Comparison of ENCODE assay signal across 9 mouse cellular contexts in genomic region chr6:72390795-72391521, GRCm38 (mm10). TPM values are rescaled to one million over a fixed set of nuclear protein-coding genes. Genes with fewer than 3 reads are reported as not detected.
DNase-seq lines count a peak whose midpoint lies in the region; ATAC-seq and TF ChIP-seq lines count a peak whose summit lies in the region.
"Had no signal": no experiment of that assay in that cellular context is flagged by ENCODE, and none has a peak within 500 bp of the region (broad histone marks: within the 10 kb centered on the region; RNA-seq: fewer than 3 reads in every experiment).

No protein-coding gene starts in this region.

- H3K4me3 ChIP-seq in embryonic facial prominence, embryonic 11.5 days (ENCODE audit: low read depth, low read length) = peak overlapping the region; percentile 51; the same call in 1 of the 2 replicates
- peak overlapping the region; percentile 68 for H3K4me3 ChIP-seq in heart, embryonic 15.5 days
- peak overlapping the region; percentile 57 for H3K4me3 ChIP-seq in kidney, postnatal 0 days (replicated peaks; ENCODE audit: low read depth, low read length)

- H3K27ac ChIP-seq in embryonic facial prominence, embryonic 11.5 days (replicated peaks; ENCODE audit: low read depth, low read length) = no peak overlapping the region
- H3K27ac ChIP-seq in heart, embryonic 15.5 days = peak overlapping the region; percentile 97
- H3K27ac ChIP-seq in kidney, postnatal 0 days = peak overlapping the region; percentile 99

- no peaks in the 10 kb centered on the region for H3K9me3 ChIP-seq in embryonic facial prominence, embryonic 11.5 days (replicated peaks; ENCODE audit: control insufficient read depth, low read length)
- no peaks in the 10 kb centered on the region for H3K9me3 ChIP-seq in heart, embryonic 15.5 days (replicated peaks)
- H3K9me3 ChIP-seq in kidney, postnatal 0 days (replicated peaks; ENCODE audit: low read length) = no peaks in the 10 kb centered on the region

- no peaks in the 10 kb centered on the region for H3K36me3 ChIP-seq in embryonic facial prominence, embryonic 11.5 days (replicated peaks; ENCODE audit: control insufficient read depth, insufficient read depth, low read depth, low read length)
- H3K36me3 ChIP-seq in heart, embryonic 15.5 days = peaks cover 5% of the 10 kb centered on the region; the same call in 1 of the 2 replicates
- H3K36me3 ChIP-seq in kidney, postnatal 0 days (ENCODE audit: insufficient read depth, low read length) = 0 out of 2 replicates have a peak, but pooled peaks cover 2% of the 10 kb centered on the region

- TF ChIP-seq CTCF in kidney, postnatal 0 days (IDR thresholded peaks at IDR 0.05; ENCODE audit: low read depth) = no peak

- peak overlapping the region; percentile 72 for H3K9ac ChIP-seq in embryonic facial prominence, embryonic 11.5 days (replicated peaks; ENCODE audit: low read length)
- peak overlapping the region; percentile 80 for H3K9ac ChIP-seq in heart, embryonic 15.5 days
- peak overlapping the region; percentile 83 for H3K9ac ChIP-seq in kidney, postnatal 0 days (ENCODE audit: low read depth, low read length)

- 15% methylated on average over 11 of the region's 12 CpGs for WGBS in embryonic facial prominence, embryonic 11.5 days
- WGBS in heart, embryonic 15.5 days = 16% methylated on average over 11 of the region's 12 CpGs
- whole genome bisulfite sequencing in kidney, postnatal 0 days = 11% methylated on average over 12 of the region's 12 CpGs

- peak overlapping the region; percentile 75; the same call in 1 of the 2 replicates for H3K4me2 ChIP-seq in embryonic facial prominence, embryonic 11.5 days (ENCODE audit: low read depth, low read length)
- H3K4me2 ChIP-seq in heart, embryonic 15.5 days = peak overlapping the region; percentile 66
- peak overlapping the region; percentile 71 for H3K4me2 ChIP-seq in kidney, postnatal 0 days (ENCODE audit: low read length)

- H3K27me3 ChIP-seq in embryonic facial prominence, embryonic 11.5 days (ENCODE audit: control insufficient read depth, insufficient read depth, low read length) = no peaks in the 10 kb centered on the region
- H3K27me3 ChIP-seq in heart, embryonic 15.5 days = no peaks in the 10 kb centered on the region
- no peaks in the 10 kb centered on the region for H3K27me3 ChIP-seq in kidney, postnatal 0 days (ENCODE audit: insufficient read depth, low read length)
- H3K27me3 ChIP-seq: Patski had no signal

- ATAC-seq in embryonic facial prominence, embryonic 11.5 days (replicated peaks; ENCODE audit: insufficient number of reproducible peaks, low FRiP score, low TSS enrichment, low read depth) = peak; percentile 42; the same call in 1 of the 2 replicates
- peak; percentile 78 for ATAC-seq in heart, embryonic 15.5 days (replicated peaks; ENCODE audit: insufficient number of reproducible peaks, insufficient read depth, low FRiP score, low read depth)
- peak; percentile 75 for ATAC-seq in kidney, postnatal 0 days (replicated peaks; ENCODE audit: low FRiP score, low read depth)

- DNase-seq in spleen, adult 12 weeks (ENCODE audit: low spot score) = peak; percentile 51
- DNase-seq in spleen, postnatal 14 days (ENCODE audit: low spot score in 2 of 2) = no peak
- DNase-seq in embryonic facial prominence, embryonic 11.5 days (ENCODE audit: low spot score) = peak; percentile 18
- peak; percentile 88 for DNase-seq in kidney, postnatal 0 days (ENCODE audit: low spot score)
- DNase-seq in lung, postnatal 25 days (ENCODE audit: low spot score) = peak; percentile 84
- peak; percentile 52 to 62 for DNase-seq in spleen, postnatal 36 days (ENCODE audit: low spot score in 2 of 2)
- no peak for DNase-seq in frontal cortex, adult 2 months (ENCODE audit: extremely low spot score in 1 of 2, low spot score in 1 of 2)

- H3K4me1 ChIP-seq in embryonic facial prominence, embryonic 11.5 days (ENCODE audit: control insufficient read depth, insufficient read depth, low read length) = no peaks in the 10 kb centered on the region
- peaks cover 25% of the 10 kb centered on the region for H3K4me1 ChIP-seq in heart, embryonic 15.5 days (replicated peaks)
- peaks cover 27% of the 10 kb centered on the region; the same call in 1 of the 2 replicates for H3K4me1 ChIP-seq in kidney, postnatal 0 days (replicated peaks; ENCODE audit: insufficient read depth, low read length)

RNA-seq across cellular contexts. Expression of gene Vamp8, which starts 0.5 kb away (rescaled TPM):
- polyA plus RNA-seq in embryonic facial prominence, embryonic 11.5 days (2014; fragmentation: Nextera tagmentation; extraction: Ambion mirVana) = 69.6 and 75.6 TPM in 2 replicates
- polyA plus RNA-seq in heart, embryonic 15.5 days (2015; fragmentation: Nextera tagmentation; extraction: Ambion mirVana) = 123 and 142 TPM in 2 replicates
- 228 and 241 TPM in 2 replicates for polyA plus RNA-seq in kidney, postnatal 0 days (2015; fragmentation: Nextera tagmentation; extraction: Ambion mirVana)
- polyA plus RNA-seq in frontal cortex, adult 2 months (2012; rRNA removed) = 34.0 and 36.6 TPM in 2 replicates

RNA-seq across cellular contexts. Expression of gene Vamp5, which starts 10.7 kb away (rescaled TPM):
- 13.5 and 15.8 TPM in 2 replicates for polyA plus RNA-seq in embryonic facial prominence, embryonic 11.5 days (2014; fragmentation: Nextera tagmentation; extraction: Ambion mirVana)
- polyA plus RNA-seq in heart, embryonic 15.5 days (2015; fragmentation: Nextera tagmentation; extraction: Ambion mirVana) = 43.2 and 46.1 TPM in 2 replicates
- polyA plus RNA-seq in kidney, postnatal 0 days (2015; fragmentation: Nextera tagmentation; extraction: Ambion mirVana) = 45.6 and 50.1 TPM in 2 replicates
- 8.7 and 13.3 TPM in 2 replicates for polyA plus RNA-seq in frontal cortex, adult 2 months (2012; rRNA removed)

RNA-seq across cellular contexts. Expression of gene Ggcx, which starts 23.1 kb away (rescaled TPM):
- polyA plus RNA-seq in embryonic facial prominence, embryonic 11.5 days (2014; fragmentation: Nextera tagmentation; extraction: Ambion mirVana) = 12.4 and 15.7 TPM in 2 replicates
- 27.7 and 32.1 TPM in 2 replicates for polyA plus RNA-seq in heart, embryonic 15.5 days (2015; fragmentation: Nextera tagmentation; extraction: Ambion mirVana)
- polyA plus RNA-seq in kidney, postnatal 0 days (2015; fragmentation: Nextera tagmentation; extraction: Ambion mirVana) = 19.1 and 21.7 TPM in 2 replicates
- polyA plus RNA-seq in frontal cortex, adult 2 months (2012; rRNA removed) = 20.3 and 24.4 TPM in 2 replicates

RNA-seq across cellular contexts. Expression of gene Rnf181, which starts 24.2 kb away (rescaled TPM):
- polyA plus RNA-seq in embryonic facial prominence, embryonic 11.5 days (2014; fragmentation: Nextera tagmentation; extraction: Ambion mirVana) = 95.1 and 96.7 TPM in 2 replicates
- 76.8 and 86.0 TPM in 2 replicates for polyA plus RNA-seq in heart, embryonic 15.5 days (2015; fragmentation: Nextera tagmentation; extraction: Ambion mirVana)
- 150 and 164 TPM in 2 replicates for polyA plus RNA-seq in kidney, postnatal 0 days (2015; fragmentation: Nextera tagmentation; extraction: Ambion mirVana)
- polyA plus RNA-seq in frontal cortex, adult 2 months (2012; rRNA removed) = 87.6 and 99.4 TPM in 2 replicates

RNA-seq across cellular contexts. Expression of gene Tmem150a, which starts 35.7 kb away (rescaled TPM):
- 7.9 and 9.0 TPM in 2 replicates for polyA plus RNA-seq in embryonic facial prominence, embryonic 11.5 days (2014; fragmentation: Nextera tagmentation; extraction: Ambion mirVana)
- polyA plus RNA-seq in heart, embryonic 15.5 days (2015; fragmentation: Nextera tagmentation; extraction: Ambion mirVana) = 11.1 and 12.8 TPM in 2 replicates
- polyA plus RNA-seq in kidney, postnatal 0 days (2015; fragmentation: Nextera tagmentation; extraction: Ambion mirVana) = 50.5 and 50.6 TPM in 2 replicates
- polyA plus RNA-seq in frontal cortex, adult 2 months (2012; rRNA removed) = 33.2 and 33.5 TPM in 2 replicates

Comparison
In these comparisons a context has a peak if more than half of its experiments do, and no peak if none do; other contexts are left out.
1. DNase-seq: peak in spleen, adult 12 weeks (single experiment), embryonic facial prominence, embryonic 11.5 days (single experiment), kidney, postnatal 0 days (single experiment), lung, postnatal 25 days (single experiment) and spleen, postnatal 36 days (2 of 2); none in spleen, postnatal 14 days (0 of 2) and frontal cortex, adult 2 months (0 of 2).
2. Peak in every context shown above with its lines, with median percentiles within 50 percentile points of each other: ATAC-seq, H3K4me2 ChIP-seq, H3K4me3 ChIP-seq and H3K9ac ChIP-seq.